Comparison of ENCODE assay signal across 16 mouse cellular contexts in genomic region chr7:48834989-48835626, GRCm38 (mm10). TPM values are rescaled to one million over a fixed set of nuclear protein-coding genes. Genes with fewer than 3 reads are reported as not detected.
DNase-seq lines count a peak whose midpoint lies in the region; ATAC-seq and TF ChIP-seq lines count a peak whose summit lies in the region.
"Had no signal": no experiment of that assay in that cellular context is flagged by ENCODE, and none has a peak within 500 bp of the region (broad histone marks: within the 10 kb centered on the region; RNA-seq: fewer than 3 reads in every experiment).

No protein-coding gene starts in this region.

- no peak for DNase-seq in heart, embryonic 10.5 days (ENCODE audit: low spot score)
- no peak for DNase-seq in heart, adult 9 months (ENCODE audit: low spot score in 2 of 2)
- DNase-seq in Muller cell, postnatal 12 days (ENCODE audit: inconsistent ontology term) = peak; percentile 9
- peak; percentile 30 for DNase-seq in midbrain, postnatal 0 days (ENCODE audit: low spot score)
- no peak for DNase-seq in cerebellum, adult 9-10 months
- DNase-seq in kidney, adult 9 months = no peak
- no peak for DNase-seq in lung, postnatal 4 days
- DNase-seq: adrenal gland, postnatal 14 days; gastrocnemius, adult 2 months; kidney, postnatal 14 days had no signal

- peak; percentile 50; the same call in 1 of the 2 replicates for ATAC-seq in hindbrain, embryonic 12.5 days (ENCODE audit: low FRiP score)
- peak; percentile 22; the same call in 1 of the 2 replicates for ATAC-seq in midbrain, postnatal 0 days (ENCODE audit: low FRiP score)

- peaks cover 77% of the 10 kb centered on the region for H3K36me3 ChIP-seq in heart, embryonic 10.5 days
- no peaks in the 10 kb centered on the region for H3K36me3 ChIP-seq in hindbrain, embryonic 12.5 days
- H3K36me3 ChIP-seq in midbrain, postnatal 0 days (ENCODE audit: insufficient read depth, low read length) = no peaks in the 10 kb centered on the region
- H3K36me3 ChIP-seq: limb, embryonic 13.5 days had no signal

- no peak overlapping the region for H3K4me3 ChIP-seq in heart, embryonic 10.5 days
- no peak overlapping the region for H3K4me3 ChIP-seq in hindbrain, embryonic 12.5 days
- H3K4me3 ChIP-seq in midbrain, postnatal 0 days (ENCODE audit: low read depth, low read length) = no peak overlapping the region
- H3K4me3 ChIP-seq: gastrocnemius, adult 2 months; limb, embryonic 13.5 days had no signal

- H3K4me1 ChIP-seq in heart, embryonic 10.5 days = peaks cover 58% of the 10 kb centered on the region
- peaks cover 10% of the 10 kb centered on the region for H3K4me1 ChIP-seq in hindbrain, embryonic 12.5 days
- H3K4me1 ChIP-seq in midbrain, postnatal 0 days (ENCODE audit: insufficient read depth, low read length) = peaks cover 8% of the 10 kb centered on the region; the same call in 1 of the 2 replicates

- H3K27ac ChIP-seq in heart, embryonic 10.5 days = peak overlapping the region; percentile 32; the same call in 1 of the 2 replicates
- 0 out of 2 replicates have a peak overlapping the region, but pooled peaks have one; percentile 17 for H3K27ac ChIP-seq in hindbrain, embryonic 12.5 days
- peak overlapping the region; percentile 34; the same call in 1 of the 2 replicates for H3K27ac ChIP-seq in midbrain, postnatal 0 days (ENCODE audit: low read depth, low read length)
- H3K27ac ChIP-seq: gastrocnemius, adult 2 months; limb, embryonic 13.5 days had no signal

- H3K27me3 ChIP-seq in heart, embryonic 10.5 days (ENCODE audit: insufficient read depth, poor library complexity, severe bottlenecking) = no peaks in the 10 kb centered on the region
- H3K27me3 ChIP-seq in hindbrain, embryonic 12.5 days = peaks cover 94% of the 10 kb centered on the region
- H3K27me3 ChIP-seq in midbrain, postnatal 0 days (ENCODE audit: insufficient read depth, low read length) = peaks cover 16% of the 10 kb centered on the region
- H3K27me3 ChIP-seq: limb, embryonic 13.5 days had no signal

- H3K9me3 ChIP-seq in heart, embryonic 10.5 days = no peaks in the 10 kb centered on the region
- no peaks in the 10 kb centered on the region for H3K9me3 ChIP-seq in hindbrain, embryonic 12.5 days (replicated peaks)
- no peaks in the 10 kb centered on the region for H3K9me3 ChIP-seq in midbrain, postnatal 0 days (ENCODE audit: low read length)
- H3K9me3 ChIP-seq: limb, embryonic 13.5 days had no signal

- 89% methylated on average over 12 of the region's 12 CpGs for WGBS in heart, embryonic 10.5 days
- 43% methylated on average over 12 of the region's 12 CpGs for WGBS in hindbrain, embryonic 12.5 days
- 34% methylated on average over 12 of the region's 12 CpGs for WGBS in midbrain, postnatal 0 days

- TF ChIP-seq CTCF in midbrain, postnatal 0 days (IDR thresholded peaks at IDR 0.05) = no peak

- no peak overlapping the region for H3K4me2 ChIP-seq in hindbrain, embryonic 12.5 days (replicated peaks)
- no peak overlapping the region for H3K4me2 ChIP-seq in midbrain, postnatal 0 days (ENCODE audit: low read depth, low read length, poor library complexity, severe bottlenecking)
- H3K4me2 ChIP-seq: limb, embryonic 13.5 days; lung, embryonic 14.5 days had no signal

- no peak overlapping the region for H3K9ac ChIP-seq in hindbrain, embryonic 12.5 days
- no peak overlapping the region for H3K9ac ChIP-seq in midbrain, postnatal 0 days (replicated peaks; ENCODE audit: low read length, poor library complexity, severe bottlenecking)
- H3K9ac ChIP-seq: limb, embryonic 13.5 days; lung, embryonic 14.5 days had no signal

RNA-seq across cellular contexts. Expression of gene Csrp3, which starts 12.7 kb away (rescaled TPM):
- 905 and 1,263 TPM in 2 replicates for polyA plus RNA-seq in heart, embryonic 10.5 days (2016; fragmentation: Nextera tagmentation; extraction: Ambion mirVana)
- polyA plus RNA-seq in hindbrain, embryonic 12.5 days (2016; fragmentation: Nextera tagmentation; extraction: Ambion mirVana) = 1.0 and 3.6 TPM in 2 replicates
- 0.42 TPM in 1 of 2 replicates, not detected in the other for total RNA-seq in midbrain, postnatal 0 days (2014; rRNA removed)
- polyA plus RNA-seq in midbrain, postnatal 0 days (2015; fragmentation: Nextera tagmentation; extraction: Ambion mirVana) = 0.20 and 0.23 TPM in 2 replicates
- total RNA-seq: left cerebral cortex, adult 18-20 months had no signal
- polyA plus RNA-seq: cortical plate, adult 2 months; intestine, embryonic 14.5 days had no signal

RNA-seq across cellular contexts. Expression of gene E2f8, which starts 46.3 kb away (rescaled TPM):
- polyA plus RNA-seq in heart, embryonic 10.5 days (2016; fragmentation: Nextera tagmentation; extraction: Ambion mirVana) = 21.9 and 25.4 TPM in 2 replicates
- polyA plus RNA-seq in hindbrain, embryonic 12.5 days (2016; fragmentation: Nextera tagmentation; extraction: Ambion mirVana) = 11.1 and 12.0 TPM in 2 replicates
- 1.0 and 1.8 TPM in 2 replicates for total RNA-seq in midbrain, postnatal 0 days (2014; rRNA removed)
- 0.53 and 0.70 TPM in 2 replicates for polyA plus RNA-seq in midbrain, postnatal 0 days (2015; fragmentation: Nextera tagmentation; extraction: Ambion mirVana)
- total RNA-seq: gastrocnemius, adult 2 months had no signal

RNA-seq across cellular contexts. Expression of gene Zdhhc13, which starts 46.3 kb away (rescaled TPM):
- 34.8 and 37.7 TPM in 2 replicates for polyA plus RNA-seq in heart, embryonic 10.5 days (2016; fragmentation: Nextera tagmentation; extraction: Ambion mirVana)
- 36.3 and 40.6 TPM in 2 replicates for polyA plus RNA-seq in hindbrain, embryonic 12.5 days (2016; fragmentation: Nextera tagmentation; extraction: Ambion mirVana)
- total RNA-seq in midbrain, postnatal 0 days (2014; rRNA removed) = 37.3 and 43.0 TPM in 2 replicates
- 21.2 and 24.3 TPM in 2 replicates for polyA plus RNA-seq in midbrain, postnatal 0 days (2015; fragmentation: Nextera tagmentation; extraction: Ambion mirVana)

Comparison
In these comparisons a context has a peak if more than half of its experiments do, and no peak if none do; other contexts are left out.
1. DNase-seq: peak in Muller cell, postnatal 12 days (single experiment) and midbrain, postnatal 0 days (single experiment); none in heart, embryonic 10.5 days (single experiment), heart, adult 9 months (0 of 2), cerebellum, adult 9-10 months (single experiment), kidney, adult 9 months (single experiment) and lung, postnatal 4 days (0 of 2).
2. RNA of gene Csrp3, which starts 12.7 kb away (polyA plus RNA-seq): 905 to 1,263 TPM in heart, embryonic 10.5 days; 1.0 to 3.6 TPM in hindbrain, embryonic 12.5 days and 0.20 to 0.23 TPM in midbrain, postnatal 0 days; every median in the first group is over 100 times any median in the second.
3. Peak in every context shown above with its lines, with median percentiles within 50 percentile points of each other: H3K27ac ChIP-seq.